Mouse (Mus musculus) limb, embryonic 15.5 days (tissue): ENCODE results near the gene Cfap44. TPM values are rescaled to one million over a fixed set of nuclear protein-coding genes. Genes with fewer than 3 reads are reported as not detected.

Experiments
- ATAC-seq: fragments of 200-750 bp; cut with Nextera tagmentation; 2 replicates; pipeline ENCODE4 v1.8.0; 2017; ENCODE audit warnings: low read depth, moderate TSS enrichment; ENCODE audit not compliant: insufficient number of reproducible peaks, low FRiP score, low TSS enrichment
- H3K27ac ChIP-seq: fragments of 300-500 bp; sonication (generic); 2 replicates; pipeline ENCODE4 v1.5.1; 2015; ENCODE audit warnings: moderate library complexity, mild to moderate bottlenecking, inconsistent platforms
- H3K27me3 ChIP-seq: fragments of 300-500 bp; sonication (generic); 2 replicates; pipeline ENCODE4 v1.6.1; 2015; ENCODE audit warnings: inconsistent platforms
- H3K36me3 ChIP-seq: fragments of 300-500 bp; sonication (generic); 2 replicates; pipeline ENCODE4 v1.6.1; 2015; ENCODE audit warnings: inconsistent platforms
- H3K4me1 ChIP-seq: fragments of 300-500 bp; sonication (generic); 2 replicates; pipeline ENCODE4 v1.6.1; 2015; ENCODE audit warnings: inconsistent platforms
- H3K4me2 ChIP-seq: fragments of 300-500 bp; sonication (generic); 2 replicates; pipeline ENCODE4 v1.6.1; 2015; ENCODE audit warnings: mild to moderate bottlenecking, inconsistent platforms
- H3K4me3 ChIP-seq: fragments of 300-500 bp; sonication (generic); 2 replicates; pipeline ENCODE4 v1.5.1; 2015; ENCODE audit warnings: mild to moderate bottlenecking, inconsistent platforms
- H3K9ac ChIP-seq: fragments of 300-500 bp; sonication (generic); 2 replicates; pipeline ENCODE4 v1.6.1; 2015; ENCODE audit warnings: inconsistent platforms
- H3K9me3 ChIP-seq: fragments of 300-500 bp; sonication (generic); 2 replicates; pipeline ENCODE4 v1.6.1; 2016; ENCODE audit warnings: inconsistent platforms
- WGBS: fragments of 180-500 bp; shearing (Covaris S2); methylation state at CpG from one replicate; pipeline ENCODE4 v1.1.7; 2015; 5-methylcytosine and 5-hydroxymethylcytosine counted together
- polyA plus RNA-seq: library from polyadenylated mRNA; unstranded; fragments of >200 nt; fragmentation: Nextera tagmentation; extraction: Ambion mirVana; gene quantifications from 2 replicates; pipeline ENCODE4 v1.2.1, GENCODE M21; 2015

Cfap44 gene
- polyA plus RNA-seq, 1 experiment from 2014 or later: 0.55 TPM

DNA sequence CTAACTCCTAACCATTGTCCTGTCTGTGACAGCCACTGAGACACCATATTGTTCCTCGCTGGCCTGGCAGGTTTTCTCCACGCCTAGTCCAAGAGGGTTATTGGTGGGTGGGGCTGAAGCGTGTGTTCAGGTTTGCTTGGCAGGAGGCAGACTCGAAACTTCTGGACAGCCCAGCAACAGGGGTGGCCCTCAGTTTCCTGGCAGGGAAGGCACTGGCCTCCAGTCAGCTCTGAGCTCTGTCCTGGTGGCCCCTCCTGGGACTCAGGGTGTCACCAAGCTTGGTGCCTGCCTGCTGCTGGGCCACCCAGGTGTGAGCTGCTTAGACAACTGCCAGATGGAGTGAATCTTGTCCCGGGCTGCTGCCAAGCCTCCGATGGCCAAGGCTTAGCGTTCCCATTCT lies 107.7 kb downstream of the Cfap44 start:
- H3K4me2 ChIP-seq: no peak overlapping the region
- no peaks in the 10 kb centered on the region for H3K27me3 ChIP-seq
- no peak for ATAC-seq
- H3K9ac ChIP-seq: no peak overlapping the region
- no peak overlapping the region for H3K4me3 ChIP-seq
- peak overlapping the region; percentile 33 for H3K27ac ChIP-seq
- peaks cover 86% of the 10 kb centered on the region for H3K36me3 ChIP-seq
- H3K9me3 ChIP-seq: no peaks in the 10 kb centered on the region
- WGBS: 63% methylated on average over 7 of the region's 7 CpGs
- H3K4me1 ChIP-seq: peaks cover 27% of the 10 kb centered on the region

DNA sequence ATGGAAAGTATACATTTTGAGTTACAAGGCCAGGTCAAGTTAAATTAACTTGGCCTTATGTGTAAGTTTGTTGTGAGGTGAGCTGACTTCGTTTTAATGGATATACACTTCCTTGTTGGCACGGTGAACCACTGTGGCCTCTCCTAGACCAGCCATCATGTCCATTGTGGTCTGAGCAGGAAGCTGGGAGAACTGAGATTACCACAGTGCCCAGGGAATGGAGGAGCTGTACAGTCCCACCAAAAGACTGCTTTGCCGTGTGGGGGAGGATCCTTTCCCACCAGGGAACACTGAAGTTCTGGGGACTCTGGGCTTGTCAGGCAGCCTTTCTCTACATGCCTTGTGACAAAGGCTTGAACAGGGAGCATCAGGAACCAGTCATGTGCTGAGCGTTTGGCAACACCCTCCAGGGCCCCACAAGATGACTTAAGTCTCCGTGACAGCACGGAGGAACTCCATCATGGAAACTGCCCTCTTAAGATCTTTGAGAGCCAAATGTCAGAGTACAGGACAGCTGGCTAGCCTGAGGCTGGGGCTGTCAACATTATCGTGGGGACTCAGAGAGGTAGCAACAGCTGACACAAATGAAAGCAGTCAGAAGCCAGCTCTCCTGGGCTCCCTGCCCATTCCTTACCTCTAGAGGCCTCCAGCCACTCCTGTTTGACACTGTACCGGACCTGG lies 108.4 kb downstream of the Cfap44 start:
- no peak overlapping the region for H3K4me2 ChIP-seq
- H3K36me3 ChIP-seq: peaks cover 86% of the 10 kb centered on the region
- H3K27me3 ChIP-seq: no peaks in the 10 kb centered on the region
- H3K27ac ChIP-seq: peak overlapping the region; percentile 73
- 53% methylated on average over 8 of the region's 8 CpGs for WGBS
- H3K4me1 ChIP-seq: peaks cover 34% of the 10 kb centered on the region
- peak; percentile 17 for ATAC-seq
- no peak overlapping the region for H3K9ac ChIP-seq
- no peaks in the 10 kb centered on the region for H3K9me3 ChIP-seq
- no peak overlapping the region for H3K4me3 ChIP-seq

DNA sequence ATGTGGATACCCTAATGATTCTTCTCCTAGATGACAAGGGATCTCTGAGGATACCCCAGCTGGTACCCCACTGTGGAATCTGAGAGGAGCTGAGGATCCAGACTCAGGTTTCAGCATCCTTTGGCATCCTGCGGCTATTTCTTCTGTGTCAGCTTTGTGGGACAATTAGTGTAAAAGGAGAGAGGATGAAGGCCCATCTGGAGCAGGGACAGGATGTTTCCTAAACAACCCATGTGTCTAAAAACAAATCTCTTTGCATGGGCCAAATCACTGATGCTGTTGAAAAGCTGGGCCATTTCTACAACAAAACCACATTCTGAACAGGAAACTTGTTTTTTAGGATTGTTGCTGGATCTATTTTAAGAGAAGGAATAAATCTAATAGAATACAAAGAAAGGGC lies 110.6 kb downstream of the Cfap44 start:
- H3K4me3 ChIP-seq: no peak overlapping the region
- no peak overlapping the region for H3K27ac ChIP-seq
- no peak for ATAC-seq
- H3K36me3 ChIP-seq: peaks cover 75% of the 10 kb centered on the region
- no peaks in the 10 kb centered on the region for H3K27me3 ChIP-seq
- WGBS: 83% methylated on average over 1 of the region's 1 CpGs
- H3K4me2 ChIP-seq: no peak overlapping the region
- no peak overlapping the region for H3K9ac ChIP-seq
- no peaks in the 10 kb centered on the region for H3K9me3 ChIP-seq
- H3K4me1 ChIP-seq: peaks cover 54% of the 10 kb centered on the region

DNA sequence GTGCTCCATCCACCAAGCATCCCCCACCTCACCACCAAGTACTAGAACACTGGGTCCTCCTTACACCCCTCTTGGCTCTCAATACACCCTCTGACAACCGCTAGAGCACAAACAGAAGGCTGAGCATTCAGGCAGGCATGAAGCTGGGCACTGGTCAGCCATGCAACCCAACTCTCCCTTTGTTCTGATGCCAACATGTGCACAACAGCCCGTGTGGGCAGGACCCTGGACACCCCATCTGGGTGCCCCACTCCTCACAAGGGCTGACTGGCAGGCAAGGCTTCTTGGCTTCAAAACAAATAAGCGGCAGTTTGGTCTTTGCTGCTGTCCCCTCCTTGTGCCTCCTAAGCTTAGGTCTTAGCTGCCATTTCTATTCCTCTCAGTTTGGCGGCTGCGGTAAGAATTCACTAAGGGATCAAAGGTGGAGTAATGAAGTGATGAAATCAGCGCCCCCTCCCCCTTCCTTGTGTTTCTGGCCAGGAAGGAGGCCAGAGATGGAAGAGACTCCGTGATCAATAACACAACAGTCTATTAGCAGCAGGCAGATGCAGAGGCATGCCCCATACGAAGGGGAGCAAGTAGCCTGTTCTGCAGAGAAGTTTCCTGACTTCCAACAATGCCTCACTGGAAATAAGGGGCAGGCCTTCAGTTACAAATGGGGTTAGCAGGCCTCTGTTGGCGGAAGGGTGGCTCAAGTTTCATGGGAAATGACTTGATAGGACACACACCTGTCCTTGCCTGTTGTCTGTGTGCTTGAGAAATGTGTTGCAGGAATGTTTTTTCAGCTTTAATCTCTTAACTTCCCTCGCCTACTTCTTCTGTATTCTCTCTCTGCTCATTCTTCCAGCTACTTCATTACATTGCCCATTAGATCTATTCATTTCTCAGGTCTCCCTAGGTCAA lies 112.7 kb downstream of the Cfap44 start:
- peaks cover 62% of the 10 kb centered on the region for H3K36me3 ChIP-seq
- no peak for ATAC-seq
- no peaks in the 10 kb centered on the region for H3K27me3 ChIP-seq
- H3K9me3 ChIP-seq: no peaks in the 10 kb centered on the region
- H3K27ac ChIP-seq: peak overlapping the region; percentile 80
- WGBS: 41% methylated on average over 10 of the region's 10 CpGs
- no peak overlapping the region for H3K4me3 ChIP-seq
- no peak overlapping the region for H3K9ac ChIP-seq
- H3K4me2 ChIP-seq: no peak overlapping the region
- H3K4me1 ChIP-seq: peaks cover 63% of the 10 kb centered on the region

DNA sequence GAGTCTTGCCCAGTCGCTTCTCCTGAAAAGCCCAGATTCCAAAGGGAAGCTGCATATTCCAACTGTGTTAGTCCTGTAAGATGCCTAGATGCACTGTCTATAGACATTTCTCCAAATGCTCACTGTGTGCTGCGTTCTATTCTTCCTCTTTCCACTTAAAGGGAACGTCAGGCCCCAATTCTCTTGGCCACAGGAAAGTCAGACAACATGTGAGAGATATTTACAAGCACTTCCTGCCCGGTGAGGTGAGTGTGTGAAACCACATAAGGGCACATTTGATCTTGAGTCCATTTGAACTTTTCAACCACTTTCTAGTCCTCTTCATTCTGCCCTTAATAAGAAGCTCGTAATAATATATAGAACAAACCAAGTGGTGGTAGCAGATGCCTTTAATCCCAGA lies 113.4 kb downstream of the Cfap44 start:
- Histone ChIP-seq H3K9ac (no peak overlapping the region), H3K36me3 (peaks cover 61% of the 10 kb centered on the region), H3K9me3 (no peaks in the 10 kb centered on the region), H3K27ac (peak overlapping the region; percentile 80), H3K4me3 (no peak overlapping the region), H3K4me2 (no peak overlapping the region), H3K27me3 (no peaks in the 10 kb centered on the region), H3K4me1 (peaks cover 58% of the 10 kb centered on the region)
- 64% methylated on average over 5 of the region's 5 CpGs for WGBS
- ATAC-seq: no peak

DNA sequence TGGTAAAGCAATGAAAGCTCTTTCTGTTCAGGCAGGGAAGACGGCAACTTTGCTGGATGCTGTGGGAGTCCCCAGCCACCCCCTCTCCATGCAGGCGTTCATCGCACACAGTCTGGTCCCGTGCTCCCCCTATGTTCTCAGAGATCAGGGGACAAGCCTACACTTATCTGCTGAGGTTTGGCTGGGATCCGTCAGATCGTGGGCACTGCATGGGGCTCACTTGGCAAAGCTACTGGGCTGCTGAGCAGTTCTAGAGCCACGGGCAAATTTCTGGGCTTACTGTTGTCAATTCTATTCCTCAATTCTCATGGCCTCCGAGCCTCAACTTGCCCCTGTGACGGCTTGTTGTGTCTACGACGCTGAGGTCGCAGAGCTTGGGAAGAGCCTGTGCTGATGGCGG lies 114.2 kb downstream of the Cfap44 start:
- peaks cover 51% of the 10 kb centered on the region for H3K4me1 ChIP-seq
- no peaks in the 10 kb centered on the region for H3K27me3 ChIP-seq
- no peaks in the 10 kb centered on the region for H3K9me3 ChIP-seq
- no peak overlapping the region for H3K9ac ChIP-seq
- no peak overlapping the region for H3K4me3 ChIP-seq
- H3K4me2 ChIP-seq: no peak overlapping the region
- H3K36me3 ChIP-seq: peaks cover 61% of the 10 kb centered on the region
- WGBS: 68% methylated on average over 13 of the region's 13 CpGs
- peak overlapping the region; percentile 92; the same call in 1 of the 2 replicates for H3K27ac ChIP-seq
- no peak for ATAC-seq

DNA sequence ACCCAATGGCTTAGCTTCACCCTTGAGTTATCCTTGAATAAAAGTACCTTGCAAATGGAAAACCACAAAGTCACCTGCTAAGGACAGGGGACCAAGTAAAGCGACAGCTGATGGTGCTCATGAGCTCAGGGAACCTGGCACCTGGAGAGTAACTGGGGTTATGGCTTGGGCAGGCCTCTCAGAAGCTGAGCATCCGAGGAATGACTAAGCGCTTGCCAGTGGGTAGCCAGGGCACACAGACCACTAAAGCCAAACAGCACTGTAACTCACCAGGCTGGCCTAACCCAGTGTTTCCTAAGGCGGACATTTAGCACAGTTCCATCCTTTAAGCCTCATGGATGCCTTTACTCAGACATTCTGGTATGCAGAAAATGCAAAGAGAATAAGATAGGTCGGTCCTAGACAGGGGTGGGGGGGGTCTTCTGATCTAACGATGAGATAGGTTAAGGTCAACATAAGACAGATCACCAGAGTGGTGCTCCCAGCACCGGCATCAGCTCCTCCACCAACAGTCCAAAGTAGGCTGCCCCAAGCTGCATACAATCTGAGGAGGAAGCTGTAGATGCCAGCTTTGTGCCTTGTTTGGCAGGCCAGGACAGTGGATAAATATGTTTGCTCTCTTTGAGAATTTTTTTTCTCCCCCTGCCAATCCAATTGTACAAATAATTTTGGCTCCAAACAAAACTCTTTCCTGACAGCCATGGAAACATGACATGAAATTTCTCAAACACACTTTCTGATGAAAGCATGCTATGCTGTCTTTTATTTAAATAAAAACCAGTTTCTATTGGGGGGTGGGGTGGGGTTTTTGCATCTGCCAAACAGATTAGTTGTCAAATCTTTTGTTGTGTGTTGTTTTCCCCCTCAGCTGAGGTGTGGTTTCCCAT lies 115.1 kb downstream of the Cfap44 start:
- no peak overlapping the region for H3K4me3 ChIP-seq
- H3K36me3 ChIP-seq: peaks cover 57% of the 10 kb centered on the region
- no peak overlapping the region for H3K4me2 ChIP-seq
- 73% methylated on average over 7 of the region's 7 CpGs for WGBS
- H3K4me1 ChIP-seq: peaks cover 56% of the 10 kb centered on the region
- no peak; the same call in 1 of the 2 replicates for ATAC-seq
- H3K9ac ChIP-seq: no peak overlapping the region
- no peaks in the 10 kb centered on the region for H3K9me3 ChIP-seq
- H3K27ac ChIP-seq: peak overlapping the region; percentile 92
- no peaks in the 10 kb centered on the region for H3K27me3 ChIP-seq

DNA sequence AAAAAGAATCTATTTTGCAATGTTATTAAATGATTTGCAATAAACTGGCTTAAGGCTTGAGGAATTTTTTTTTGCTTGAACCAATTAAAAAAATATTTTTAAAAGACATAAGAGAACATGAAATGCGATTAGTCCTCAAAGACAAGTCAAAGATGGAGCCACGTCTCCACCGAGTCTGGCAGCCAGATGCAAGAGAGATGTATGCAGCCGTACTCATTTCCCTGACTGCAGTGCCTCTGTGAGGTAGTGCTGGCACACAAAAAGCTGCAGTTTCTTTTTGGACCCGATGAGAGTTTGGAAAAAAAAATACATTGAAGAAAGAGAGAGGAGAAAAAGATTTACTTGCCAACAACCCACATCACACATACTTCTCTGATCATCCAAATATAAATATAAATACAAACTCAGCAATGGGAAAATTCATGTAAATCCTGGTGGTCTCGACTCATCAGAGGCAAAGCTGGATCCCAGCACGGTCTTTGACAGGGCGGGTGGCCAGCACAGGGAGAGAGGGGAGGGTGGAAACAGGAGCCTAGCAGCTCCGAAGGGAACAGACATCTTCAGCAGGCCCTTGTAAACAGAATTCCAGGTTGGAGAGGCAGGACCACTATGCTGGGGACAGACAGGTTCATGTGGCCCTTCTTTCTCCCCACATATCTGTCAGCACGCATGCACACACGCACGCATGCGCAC lies 116.1 kb downstream of the Cfap44 start:
- Histone ChIP-seq H3K9me3 (no peaks in the 10 kb centered on the region), H3K36me3 (peaks cover 54% of the 10 kb centered on the region), H3K9ac (no peak overlapping the region), H3K27me3 (no peaks in the 10 kb centered on the region), H3K4me1 (peaks cover 56% of the 10 kb centered on the region), H3K4me2 (0 out of 2 replicates have a peak overlapping the region, but pooled peaks have one; percentile 5), H3K27ac (peak overlapping the region; percentile 92), H3K4me3 (no peak overlapping the region)
- no peak for ATAC-seq
- WGBS: 45% methylated on average over 13 of the region's 13 CpGs

DNA sequence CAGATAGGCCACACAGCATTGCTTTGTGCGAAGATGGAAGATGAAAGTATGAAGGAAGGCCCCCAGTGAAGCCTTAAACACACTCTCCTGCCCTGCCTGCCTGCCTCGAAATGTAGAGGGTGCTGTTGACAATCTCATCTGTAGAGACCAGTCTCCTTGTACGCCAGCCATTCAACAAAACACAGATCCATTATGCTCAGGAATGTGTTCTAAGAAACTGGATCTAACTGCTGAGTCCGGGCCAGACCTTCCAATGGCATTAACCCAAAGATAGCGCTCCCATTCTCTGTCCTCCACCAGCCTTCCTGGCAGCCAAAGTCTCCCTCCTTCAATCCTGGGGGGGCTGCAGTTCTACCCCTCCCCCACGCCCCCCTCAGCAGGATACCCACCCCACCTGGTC lies 121.9 kb downstream of the Cfap44 start:
- no peak for ATAC-seq
- Histone ChIP-seq H3K9ac (no peak overlapping the region), H3K36me3 (peaks cover 82% of the 10 kb centered on the region), H3K27me3 (no peaks in the 10 kb centered on the region), H3K4me1 (peaks cover 23% of the 10 kb centered on the region), H3K9me3 (no peaks in the 10 kb centered on the region), H3K27ac (peak overlapping the region; percentile 35), H3K4me2 (no peak overlapping the region), H3K4me3 (no peak overlapping the region)
- 72% methylated on average over 6 of the region's 6 CpGs for WGBS

DNA sequence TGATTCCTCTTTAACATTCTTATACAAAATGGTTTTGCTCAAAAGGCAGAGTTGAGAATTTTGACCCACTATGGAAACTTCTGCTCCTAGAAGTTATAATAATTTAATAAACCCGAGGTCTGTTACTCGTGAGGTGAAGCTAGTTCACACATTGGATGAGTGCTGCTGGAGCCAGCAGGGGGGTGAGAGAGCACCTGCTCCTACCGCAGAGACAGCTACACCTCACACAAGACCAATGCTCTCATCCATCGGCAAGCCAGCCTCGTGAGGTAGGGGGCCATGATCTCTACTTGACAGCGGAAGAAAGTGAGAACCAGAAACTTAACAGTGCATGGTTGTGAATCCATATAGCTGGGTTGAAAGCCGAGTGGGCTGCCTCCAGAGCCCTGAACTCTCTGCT lies 129.0 kb downstream of the Cfap44 start:
- peaks cover 30% of the 10 kb centered on the region for H3K36me3 ChIP-seq
- H3K27me3 ChIP-seq: no peaks in the 10 kb centered on the region
- H3K9me3 ChIP-seq: no peaks in the 10 kb centered on the region
- H3K4me2 ChIP-seq: no peak overlapping the region
- no peak overlapping the region for H3K9ac ChIP-seq
- ATAC-seq: no peak
- H3K4me1 ChIP-seq: peaks cover 26% of the 10 kb centered on the region
- H3K4me3 ChIP-seq: no peak overlapping the region
- no peak overlapping the region for H3K27ac ChIP-seq
- WGBS: 64% methylated on average over 7 of the region's 7 CpGs

DNA sequence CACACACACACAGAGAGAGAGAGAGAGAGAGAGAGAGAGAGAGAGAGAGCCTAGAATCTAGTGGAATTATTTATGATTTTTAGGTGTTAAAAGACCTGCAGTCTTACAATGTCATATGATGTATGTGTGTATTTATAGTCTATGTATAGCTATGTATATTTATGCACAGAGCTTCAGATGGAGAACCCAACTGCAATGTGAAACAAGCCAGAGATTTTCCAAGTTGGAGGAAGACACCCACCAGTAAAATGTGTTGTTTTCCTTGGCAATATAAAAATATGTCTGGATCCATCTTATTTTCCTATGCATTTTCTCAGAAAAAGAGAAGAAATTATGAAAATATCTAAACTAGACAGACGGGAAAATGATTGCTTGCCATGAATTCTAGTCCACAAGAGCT lies 131.4 kb downstream of the Cfap44 start:
- peaks cover 40% of the 10 kb centered on the region for H3K4me1 ChIP-seq

More for the DNA sequence above, 131.4 kb downstream of the Cfap44 start:
- Histone ChIP-seq H3K4me2 (no peak overlapping the region), H3K36me3 (peaks cover 10% of the 10 kb centered on the region), H3K27me3 (no peaks in the 10 kb centered on the region), H3K9ac (no peak overlapping the region), H3K27ac (no peak overlapping the region), H3K9me3 (no peaks in the 10 kb centered on the region), H3K4me3 (no peak overlapping the region)
- no peak for ATAC-seq
- 84% methylated on average over 1 of the region's 1 CpGs for WGBS
